Mouse (Mus musculus) myocyte (in vitro differentiated cells): ENCODE data around the gene Tulp1.

Experiments
- CEBPB ChIP-seq: IDR thresholded peaks from 2 replicates; pipeline ENCODE4 v1.6.1; 2011; ENCODE audit warnings: mild to moderate bottlenecking, moderate library complexity; ENCODE audit not compliant: poor library complexity, insufficient read depth, severe bottlenecking
- MAX ChIP-seq: IDR thresholded peaks from one replicate; pipeline ENCODE4 v1.6.1; 2011; ENCODE audit warnings: low read depth, mild to moderate bottlenecking, control low read depth
- MYOD1 ChIP-seq, 3 experiments: IDR thresholded peaks; one replicate each; pipeline ENCODE4 v1.6.1; 2011; ENCODE audit warnings: control low read depth in 2 of 3, low read depth in 2 of 3, mild to moderate bottlenecking in 2 of 3, moderate library complexity in 1 of 3; ENCODE audit not compliant: insufficient read length in 2 of 3, control insufficient read depth in 1 of 3
- MYOG ChIP-seq, 3 experiments: IDR thresholded peaks; one replicate each; pipeline ENCODE4 v1.6.1; 2011; ENCODE audit warnings: control low read depth in 2 of 3, low read depth in 2 of 3, mild to moderate bottlenecking in 2 of 3; ENCODE audit not compliant: insufficient read length in 2 of 3, control insufficient read depth in 1 of 3, insufficient read depth in 1 of 3
- POLR2A ChIP-seq: IDR thresholded peaks from one replicate; pipeline ENCODE4 v1.6.1; 2011; ENCODE audit warnings: low read depth, mild to moderate bottlenecking, control low read depth, moderate library complexity; ENCODE audit not compliant: insufficient read length
- POLR2AphosphoS2 ChIP-seq: IDR thresholded peaks from one replicate; pipeline ENCODE4 v1.6.1; 2011; ENCODE audit warnings: low read depth, control low read depth; ENCODE audit not compliant: insufficient read length
- USF1 ChIP-seq: IDR thresholded peaks from one replicate; pipeline ENCODE4 v1.6.1; 2011; ENCODE audit warnings: low read depth, mild to moderate bottlenecking, control low read depth, moderate library complexity

GRCm38 (mm10) chr17:28344050-28344607 is 20.9 kb downstream of the Tulp1 start:
- TF ChIP-seq USF1 (no peak), POLR2A (no peak), POLR2AphosphoS2 (no peak), MYOD1 (IDR thresholded peaks at IDR 0.05; ENCODE audit: control insufficient read depth in 1 of 3, insufficient read length in 2 of 3, low read depth in 2 of 3) (no peak), MYOG (IDR thresholded peaks at IDR 0.05; ENCODE audit: control insufficient read depth in 1 of 3, insufficient read depth in 1 of 3, insufficient read length in 2 of 3, low read depth in 2 of 3) (no peak), MAX (no peak), CEBPB (no peak)
